Mouse (Mus musculus) hindbrain, embryonic 14.5 days (tissue): ENCODE measurements around the gene Pik3r2. TPM values are rescaled to one million over a fixed set of nuclear protein-coding genes. Genes with fewer than 3 reads are reported as not detected.

Experiments used
- ATAC-seq: fragments of 200-750 bp; cut with Nextera tagmentation; 2 replicates; pipeline ENCODE4 v1.8.0; 2017; ENCODE audit warnings: moderate number of reproducible peaks, mild to moderate bottlenecking, moderate TSS enrichment, moderate library complexity; ENCODE audit not compliant: low FRiP score
- DNase-seq: peaks from one replicate; pipeline ENCODE4 v3.0.0-alpha.2; 2015; ENCODE audit warnings: low spot score
- H3K27ac ChIP-seq: fragments of 300-500 bp; sonication (generic); 2 replicates; pipeline ENCODE4 v1.5.1; 2014; ENCODE audit warnings: mild to moderate bottlenecking, moderate library complexity
- H3K27me3 ChIP-seq: fragments of 300-500 bp; sonication (generic); 2 replicates; pipeline ENCODE4 v1.6.1; 2014; ENCODE audit warnings: mild to moderate bottlenecking, low read length, mixed read lengths; ENCODE audit not compliant: control insufficient read depth, insufficient read depth
- H3K36me3 ChIP-seq: fragments of 300-500 bp; sonication (generic); replicated peaks from 2 replicates; pipeline ENCODE4 v1.6.1; 2014; ENCODE audit not compliant: control insufficient read depth, insufficient read depth
- H3K4me1 ChIP-seq: fragments of 300-500 bp; sonication (generic); replicated peaks from 2 replicates; pipeline ENCODE4 v1.6.1; 2014; ENCODE audit warnings: antibody characterized with exemption, low read length, mixed read lengths; ENCODE audit not compliant: control insufficient read depth, insufficient read depth
- H3K4me2 ChIP-seq: fragments of 300-500 bp; sonication (generic); replicated peaks from 2 replicates; pipeline ENCODE4 v1.6.1; 2014; ENCODE audit warnings: mild to moderate bottlenecking, moderate library complexity
- H3K4me3 ChIP-seq: fragments of 300-500 bp; sonication (generic); replicated peaks from 2 replicates; pipeline ENCODE4 v1.5.1; 2014; ENCODE audit warnings: mild to moderate bottlenecking, low read length
- H3K9ac ChIP-seq: fragments of 300-500 bp; sonication (generic); 2 replicates; pipeline ENCODE4 v1.6.1; 2014
- H3K9me3 ChIP-seq: fragments of 300-500 bp; sonication (generic); 2 replicates; pipeline ENCODE4 v1.6.1; 2016; ENCODE audit warnings: low read length; ENCODE audit not compliant: control insufficient read depth
- WGBS: fragments of 180-500 bp; shearing (Covaris S2); extraction: QIAGEN DNeasy Blood & Tissue Kit; methylation state at CpG from one replicate; pipeline ENCODE4 v1.1.7; 2014; 5-methylcytosine and 5-hydroxymethylcytosine counted together
- microRNA-seq: library from miRNA; unstranded; fragments of <30 nt; microRNA quantifications from one replicate; pipeline ENCODE4, GENCODE M21; 2016
- polyA plus RNA-seq: library from polyadenylated mRNA; unstranded; fragments of >200 nt; fragmentation: Nextera tagmentation; extraction: Ambion mirVana; gene quantifications from 2 replicates; pipeline ENCODE4 v1.2.1, GENCODE M21; 2014

Pik3r2 gene
- polyA plus RNA-seq, 1 experiment from 2014 or later = 83.0 TPM

DNA sequence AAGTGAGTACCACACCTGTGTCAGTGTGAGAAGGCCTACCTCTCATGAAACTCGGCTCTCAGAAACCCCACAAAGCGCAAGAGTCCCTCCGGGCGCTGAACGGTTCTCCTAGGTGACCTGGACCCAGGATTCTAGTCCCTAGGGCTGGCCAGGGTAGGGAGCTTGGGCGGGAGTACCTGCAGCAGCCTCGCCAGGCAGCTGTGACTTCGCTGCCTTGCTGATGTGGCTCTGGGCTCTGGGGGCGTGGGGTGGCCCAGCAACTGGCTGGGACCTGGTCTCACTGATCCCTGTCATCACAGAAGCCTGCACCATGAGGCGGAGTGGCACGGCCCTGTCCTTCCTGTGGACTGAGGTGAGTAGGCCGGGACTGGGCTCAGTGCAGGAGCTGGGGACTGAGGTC lies 52.3 kb downstream of the Pik3r2 start:
- H3K27ac ChIP-seq = no peak overlapping the region
- H3K9me3 ChIP-seq = no peaks in the 10 kb centered on the region
- ATAC-seq = no peak
- H3K4me2 ChIP-seq = no peak overlapping the region
- no peaks in the 10 kb centered on the region for H3K36me3 ChIP-seq
- DNase-seq = no peak
- H3K9ac ChIP-seq = no peak overlapping the region
- WGBS = 82% methylated on average over 12 of the region's 12 CpGs
- H3K4me3 ChIP-seq = no peak overlapping the region
- H3K27me3 ChIP-seq = peaks cover 23% of the 10 kb centered on the region
- no peaks in the 10 kb centered on the region for H3K4me1 ChIP-seq

DNA sequence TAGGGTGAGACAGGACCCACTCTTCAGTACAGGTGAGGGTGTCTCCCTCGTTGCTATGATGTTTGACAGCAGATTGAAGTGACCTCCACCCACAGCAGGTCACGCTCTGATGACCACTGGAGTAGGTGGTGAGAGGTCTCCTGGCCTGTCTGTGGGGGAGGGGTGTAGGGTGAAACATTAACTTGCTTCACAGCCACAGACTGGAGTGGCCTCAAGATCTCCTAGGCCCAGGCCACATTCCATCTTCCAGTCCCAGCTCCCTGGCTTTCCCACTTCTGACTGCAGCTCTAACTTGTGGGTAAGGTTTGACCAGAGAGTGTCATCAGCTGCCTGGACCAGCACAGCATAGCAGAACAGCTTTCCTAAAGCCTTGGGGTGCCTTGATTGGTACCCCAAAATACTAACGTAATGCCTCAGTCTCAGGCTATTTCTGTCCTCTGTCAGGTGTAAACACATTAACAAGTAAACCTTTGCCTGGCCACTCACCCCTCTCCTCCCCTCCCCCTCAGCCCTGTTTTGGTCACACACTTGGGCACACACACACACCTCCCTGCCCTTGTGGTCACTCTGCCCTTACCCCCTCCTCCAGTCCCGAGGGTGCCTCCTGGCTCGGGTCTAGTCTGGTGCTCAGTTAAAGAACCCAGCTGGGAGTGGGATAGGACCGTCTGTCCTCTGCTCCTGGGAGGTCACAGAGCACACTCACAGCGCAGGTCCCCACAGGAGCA lies 52.9 kb downstream of the Pik3r2 start, which contains the start of gene Pde4c:
TSS of gene Pde4c (plus strand) at position 235 of the 725 bp plus-strand sequence.
- Histone ChIP-seq H3K4me3 (no peak within 1 kb of the TSS), H3K4me2 (no peak within 1 kb of the TSS), H3K27ac (no peak within 1 kb of the TSS), H3K36me3 (no peaks in the 10 kb centered on the region), H3K4me1 (no peaks in the 10 kb centered on the region), H3K9me3 (no peaks in the 10 kb centered on the region), H3K27me3 (peaks cover 21% of the 10 kb centered on the region), H3K9ac (no peak within 1 kb of the TSS)
- DNase-seq = no peak
- 63% methylated on average over 7 of the region's 7 CpGs for WGBS
- no peak for ATAC-seq

DNA sequence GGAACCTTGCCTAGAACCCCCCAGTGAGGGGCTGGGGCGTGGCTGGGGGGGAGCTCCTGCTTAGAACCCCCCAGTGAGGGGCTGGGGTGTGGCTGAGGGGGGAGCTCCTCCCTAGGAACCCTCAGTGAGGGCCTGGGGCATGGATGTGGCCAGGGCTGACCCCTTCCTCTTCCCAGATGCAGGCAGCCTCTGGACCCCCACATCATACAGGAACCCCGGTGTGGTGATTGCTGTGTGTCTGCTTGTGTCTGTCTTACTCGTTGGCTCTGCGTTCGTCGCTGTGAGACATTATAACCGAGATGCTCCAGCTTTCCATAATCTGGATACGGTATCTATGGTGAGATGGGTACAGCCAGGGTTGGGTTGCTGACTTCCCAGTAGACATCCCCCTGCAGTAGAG lies 54.9 kb downstream of the Pik3r2 start:
- WGBS = 87% methylated on average over 8 of the region's 8 CpGs

DNA sequence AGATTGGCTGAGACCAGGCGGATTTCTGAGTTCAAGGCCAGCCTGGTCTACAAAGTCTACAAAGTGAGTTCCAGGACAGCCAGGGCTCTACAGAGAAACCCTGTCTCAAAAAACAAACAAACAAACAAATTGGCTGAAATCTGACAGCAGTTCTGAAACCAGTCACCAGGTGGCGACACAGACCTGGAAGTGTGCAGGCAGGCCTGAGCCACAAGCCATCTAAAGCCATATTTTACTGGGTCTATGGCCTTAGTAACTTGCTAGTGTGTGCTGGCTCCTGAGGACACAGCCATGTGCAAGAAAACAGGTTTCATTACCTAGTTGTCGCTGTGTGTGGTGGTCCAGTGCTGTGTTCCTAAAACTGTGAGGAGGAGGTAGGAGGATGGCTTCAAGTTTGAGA lies 55.8 kb downstream of the Pik3r2 start:
- H3K27ac ChIP-seq = no peak overlapping the region
- H3K4me2 ChIP-seq = no peak overlapping the region
- H3K4me1 ChIP-seq = no peaks in the 10 kb centered on the region
- no peaks in the 10 kb centered on the region for H3K36me3 ChIP-seq
- no peaks in the 10 kb centered on the region for H3K9me3 ChIP-seq
- ATAC-seq (no peak), DNase-seq (peak; percentile 89)
- no peaks in the 10 kb centered on the region; the same call in 1 of the 2 replicates for H3K27me3 ChIP-seq
- H3K9ac ChIP-seq = no peak overlapping the region
- 11% methylated on average over 3 of the region's 3 CpGs for WGBS
- H3K4me3 ChIP-seq = no peak overlapping the region

More for the DNA sequence above, 54.9 kb downstream of the Pik3r2 start:
- H3K4me2 ChIP-seq = no peak overlapping the region
- no peaks in the 10 kb centered on the region for H3K9me3 ChIP-seq
- no peaks in the 10 kb centered on the region for H3K36me3 ChIP-seq
- no peak overlapping the region for H3K9ac ChIP-seq
- H3K27me3 ChIP-seq = peaks cover 6% of the 10 kb centered on the region
- DNase-seq (no peak), ATAC-seq (no peak)
- H3K4me1 ChIP-seq = no peaks in the 10 kb centered on the region
- no peak overlapping the region for H3K4me3 ChIP-seq
- no peak overlapping the region for H3K27ac ChIP-seq

DNA sequence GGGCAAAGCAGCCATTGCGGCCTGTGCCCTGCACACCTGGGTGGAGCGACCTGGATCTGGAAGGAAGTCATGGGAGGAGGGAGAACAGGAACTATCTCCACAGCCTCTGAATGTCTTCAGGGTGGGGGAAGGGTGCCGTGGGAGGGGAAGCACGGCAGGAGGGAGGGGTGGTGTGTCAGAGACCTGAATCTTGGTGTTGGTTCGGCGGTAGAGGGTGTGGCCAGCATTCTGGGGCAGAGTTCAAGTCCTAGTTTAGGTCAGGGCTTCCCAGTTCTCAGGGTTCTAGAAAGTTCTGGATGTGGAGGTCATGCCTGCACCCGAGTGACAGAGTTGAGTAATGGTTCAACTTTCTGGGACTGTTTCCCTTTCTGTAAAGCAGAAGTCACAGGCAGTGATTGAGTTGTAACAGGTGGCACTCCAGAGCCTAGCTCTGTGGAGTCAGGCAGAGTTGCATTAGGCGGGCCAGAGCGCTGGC lies 56.7 kb downstream of the Pik3r2 start:
- H3K27me3 ChIP-seq = no peaks in the 10 kb centered on the region
- WGBS = 69% methylated on average over 9 of the region's 9 CpGs
- no peak overlapping the region for H3K9ac ChIP-seq
- H3K27ac ChIP-seq = no peak overlapping the region
- no peak overlapping the region for H3K4me2 ChIP-seq
- no peaks in the 10 kb centered on the region for H3K4me1 ChIP-seq
- ATAC-seq (no peak), DNase-seq (no peak)
- no peak overlapping the region for H3K4me3 ChIP-seq
- H3K36me3 ChIP-seq = no peaks in the 10 kb centered on the region
- no peaks in the 10 kb centered on the region for H3K9me3 ChIP-seq

DNA sequence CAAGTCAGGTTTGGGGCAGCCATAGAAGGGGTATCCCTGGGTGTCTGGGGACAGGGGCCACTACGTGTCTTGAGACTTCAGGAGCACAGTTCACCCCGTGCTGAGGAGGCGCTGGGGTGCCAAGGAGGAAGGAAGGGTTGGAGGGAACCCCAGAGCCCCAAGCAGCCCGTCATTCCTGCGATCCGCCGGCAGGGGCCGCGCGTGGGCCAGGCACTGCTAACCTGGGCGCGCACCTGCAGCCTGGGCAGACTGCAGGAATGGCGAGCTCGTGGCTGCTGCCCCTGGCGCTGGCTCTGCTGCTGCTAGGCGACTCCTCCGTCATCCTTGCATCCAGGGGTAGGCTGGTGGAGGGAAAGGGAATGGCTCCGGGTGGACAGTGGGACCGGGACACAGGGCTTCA lies 58.2 kb downstream of the Pik3r2 start, which contains the start of gene Gm3336:
TSS of gene Gm3336 (plus strand) at position 247 of the 400 bp plus-strand sequence.
- no peaks in the 10 kb centered on the region for H3K4me1 ChIP-seq
- peak; percentile 21; the same call in 1 of the 2 replicates for ATAC-seq
- DNase-seq = no peak
- no peaks in the 10 kb centered on the region for H3K36me3 ChIP-seq
- H3K9ac ChIP-seq = no peak within 1 kb of the TSS
- no peak within 1 kb of the TSS for H3K4me3 ChIP-seq
- H3K4me2 ChIP-seq = no peak within 1 kb of the TSS
- no peaks in the 10 kb centered on the region for H3K9me3 ChIP-seq
- no peak within 1 kb of the TSS for H3K27ac ChIP-seq
- WGBS = 3% methylated on average over 19 of the region's 19 CpGs
- no peaks in the 10 kb centered on the region for H3K27me3 ChIP-seq

Small RNAs within 50 kb of the gene (microRNA-seq; reads per million reads assigned to microRNA genes)
- 0.81 reads per million for gene Mir7240

Other genes with a start within 250 kb of the Pik3r2 start
- 328 and 332 TPM in 2 replicates for gene Fkbp8, start 249.0 kb downstream of the Pik3r2 start, polyA plus RNA-seq
- 45.4 and 46.5 TPM in 2 replicates for gene Kxd1, start 248.8 kb downstream of the Pik3r2 start, polyA plus RNA-seq
- gene Ell, start 237.3 kb downstream of the Pik3r2 start, polyA plus RNA-seq = 14.8 and 15.1 TPM in 2 replicates
- 86.8 and 96.6 TPM in 2 replicates for gene Isyna1, start 182.3 kb downstream of the Pik3r2 start, polyA plus RNA-seq
- 165 and 173 TPM in 2 replicates for gene Ssbp4, start 167.8 kb downstream of the Pik3r2 start, polyA plus RNA-seq
- gene Lrrc25, start 160.6 kb downstream of the Pik3r2 start, polyA plus RNA-seq = 0.98 and 1.6 TPM in 2 replicates
- 0.14 and 0.28 TPM in 2 replicates for gene Gdf15, start 144.3 kb downstream of the Pik3r2 start, polyA plus RNA-seq
- gene Pgpep1, start 116.3 kb downstream of the Pik3r2 start, polyA plus RNA-seq = 74.0 and 89.3 TPM in 2 replicates
- gene Lsm4, start 103.5 kb downstream of the Pik3r2 start, polyA plus RNA-seq = 180 and 197 TPM in 2 replicates
- 128 and 144 TPM in 2 replicates for gene Jund, start 77.8 kb downstream of the Pik3r2 start, polyA plus RNA-seq
- 0.07 and 0.15 TPM in 2 replicates for gene Iqcn, start 73.3 kb downstream of the Pik3r2 start, polyA plus RNA-seq
- gene Gm3336, start 58.2 kb downstream of the Pik3r2 start, polyA plus RNA-seq = not detected in 2 replicates
- gene Pde4c, start 53.0 kb downstream of the Pik3r2 start, polyA plus RNA-seq = 0.21 and 0.32 TPM in 2 replicates
- gene Rab3a, start 22.0 kb downstream of the Pik3r2 start, polyA plus RNA-seq = 519 and 565 TPM in 2 replicates
- 34.4 and 43.5 TPM in 2 replicates for gene Mpv17l2, start 15.8 kb downstream of the Pik3r2 start, polyA plus RNA-seq
- gene Mast3, start 28.3 kb upstream of the Pik3r2 start, polyA plus RNA-seq = 23.3 and 26.6 TPM in 2 replicates
- gene Il12rb1, start 31.7 kb upstream of the Pik3r2 start, polyA plus RNA-seq = 0.09 TPM in 1 of 2 replicates, not detected in the other
- gene Arrdc2, start 63.0 kb upstream of the Pik3r2 start, polyA plus RNA-seq = 7.2 and 8.7 TPM in 2 replicates
- gene Kcnn1, start 86.5 kb upstream of the Pik3r2 start, polyA plus RNA-seq = 10.0 and 14.3 TPM in 2 replicates
- 155 and 158 TPM in 2 replicates for gene Ccdc124, start 97.2 kb upstream of the Pik3r2 start, polyA plus RNA-seq
- 1.5 and 1.8 TPM in 2 replicates for gene Slc5a5, start 116.0 kb upstream of the Pik3r2 start, polyA plus RNA-seq
- gene Rpl18a, start 120.7 kb upstream of the Pik3r2 start, polyA plus RNA-seq = 2,214 and 2,704 TPM in 2 replicates
- 49.6 and 51.4 TPM in 2 replicates for gene Map1s, start 129.2 kb upstream of the Pik3r2 start, polyA plus RNA-seq